Comparison of ENCODE assay signal across 27 mouse cellular contexts in genomic region chr17:31634896-31635295, GRCm38 (mm10). TPM values are rescaled to one million over a fixed set of nuclear protein-coding genes. Genes with fewer than 3 reads are reported as not detected.
DNase-seq lines count a peak whose midpoint lies in the region; ATAC-seq and TF ChIP-seq lines count a peak whose summit lies in the region.
"Had no signal": no experiment of that assay in that cellular context is flagged by ENCODE, and none has a peak within 500 bp of the region (broad histone marks: within the 10 kb centered on the region; RNA-seq: fewer than 3 reads in every experiment).

No protein-coding gene starts in this region.

- H3K9me3 ChIP-seq in liver, embryonic 15.5 days (replicated peaks) = no peaks in the 10 kb centered on the region
- no peaks in the 10 kb centered on the region for H3K9me3 ChIP-seq in MEL (replicated peaks; ENCODE audit: insufficient read depth, low read length)
- H3K9me3 ChIP-seq: embryonic facial prominence, embryonic 13.5 days; embryonic facial prominence, embryonic 15.5 days; forebrain, embryonic 10.5 days; forebrain, embryonic 12.5 days; G1E had no signal

- no peak for TF ChIP-seq EP300 in MEL (IDR thresholded peaks at IDR 0.05; ENCODE audit: low read depth in 1 of 2, low read length in 2 of 2)

- no peak overlapping the region for H3K27ac ChIP-seq in layer of hippocampus, adult 2 months
- H3K27ac ChIP-seq in liver, embryonic 15.5 days (replicated peaks) = no peak overlapping the region
- H3K27ac ChIP-seq in MEL (ENCODE audit: control insufficient read depth, low read depth, low read length) = no peak overlapping the region; the same call in 1 of the 2 replicates
- H3K27ac ChIP-seq: embryonic facial prominence, embryonic 13.5 days; embryonic facial prominence, embryonic 15.5 days; forebrain, embryonic 10.5 days; forebrain, embryonic 12.5 days had no signal

- DNase-seq in layer of hippocampus, adult 2 months (ENCODE audit: low spot score in 2 of 2) = no peak
- no peak for DNase-seq in layer of hippocampus, postnatal 36 days
- DNase-seq in liver = no peak
- peak; percentile 51 for DNase-seq in MEL (ENCODE audit: low read depth, low spot score)
- no peak for DNase-seq in adrenal gland, adult 8-10 months
- DNase-seq: adrenal gland, adult 2 months; adrenal gland, postnatal 25 days; B cell, adult 2 months; cerebellum, adult 11 months; cerebellum, adult 18-20 months; cerebellum, adult 8-10 months; cerebellum, adult 9-11 months; cerebellum, postnatal 14 days; cerebellum, postnatal 36 days; embryo, embryonic 11 days had no signal

- TF ChIP-seq POLR2A in MEL (IDR thresholded peaks at IDR 0.05; ENCODE audit: control insufficient read depth in 1 of 2, insufficient read depth in 1 of 2, low read depth in 1 of 2, low read length in 2 of 2, poor library complexity in 1 of 2) = no peak

- peaks cover 30% of the 10 kb centered on the region for H3K4me1 ChIP-seq in liver, embryonic 15.5 days (replicated peaks)
- H3K4me1 ChIP-seq in MEL (ENCODE audit: control insufficient read depth in 1 of 2, insufficient read depth in 2 of 2, low read length in 2 of 2) = peaks cover 2 to 18% of the 10 kb centered on the region in 2 experiments; a peak in 3 of 4 replicates

- no peak for TF ChIP-seq RAD21 in MEL (IDR thresholded peaks at IDR 0.05; ENCODE audit: low read depth, low read length)

- peaks cover 44% of the 10 kb centered on the region for H3K27me3 ChIP-seq in liver, embryonic 15.5 days
- H3K27me3 ChIP-seq in MEL (ENCODE audit: control insufficient read depth in 1 of 2, insufficient read depth in 2 of 2, low read length in 2 of 2) = no peaks in the 10 kb centered on the region

- no peaks in the 10 kb centered on the region for H3K36me3 ChIP-seq in liver, embryonic 15.5 days (replicated peaks)
- no peaks in the 10 kb centered on the region; a peak in 1 of 4 replicates for H3K36me3 ChIP-seq in MEL (ENCODE audit: control insufficient read depth in 1 of 2, insufficient read depth in 2 of 2, low read length in 2 of 2)
- H3K36me3 ChIP-seq: embryonic facial prominence, embryonic 13.5 days; embryonic facial prominence, embryonic 15.5 days; forebrain, embryonic 10.5 days; forebrain, embryonic 12.5 days; G1E had no signal

- 51% methylated on average over 5 of the region's 5 CpGs for WGBS in liver, embryonic 15.5 days (ENCODE audit: insufficient replicate concordance)

- H3K9ac ChIP-seq in liver, embryonic 15.5 days = no peak overlapping the region
- no peak overlapping the region for H3K9ac ChIP-seq in MEL (ENCODE audit: control insufficient read depth, low read depth, low read length, poor library complexity, severe bottlenecking)
- H3K9ac ChIP-seq: embryonic facial prominence, embryonic 13.5 days; embryonic facial prominence, embryonic 15.5 days; forebrain, embryonic 12.5 days had no signal

- H3K4me3 ChIP-seq in layer of hippocampus, adult 2 months = peak overlapping the region; percentile 13; the same call in 1 of the 2 replicates
- H3K4me3 ChIP-seq in liver, embryonic 15.5 days (replicated peaks) = no peak overlapping the region
- H3K4me3 ChIP-seq in MEL (ENCODE audit: control insufficient read depth in 1 of 2, insufficient read depth in 1 of 2, low read depth in 2 of 2, low read length in 2 of 2) = peak overlapping the region; percentile 0 to 18; a peak in 2 of 4 replicates
- H3K4me3 ChIP-seq: embryonic facial prominence, embryonic 13.5 days; embryonic facial prominence, embryonic 15.5 days; erythroblast, embryonic 14.5 days; forebrain, embryonic 10.5 days; forebrain, embryonic 12.5 days had no signal

- H3K4me2 ChIP-seq in liver, embryonic 15.5 days = peak overlapping the region; percentile 13; the same call in 1 of the 2 replicates
- H3K4me2 ChIP-seq: embryonic facial prominence, embryonic 13.5 days; embryonic facial prominence, embryonic 15.5 days; forebrain, embryonic 12.5 days had no signal

- no peak for TF ChIP-seq CTCF in layer of hippocampus, adult 2 months (conservative IDR thresholded peaks at IDR 0.05)
- no peak for TF ChIP-seq CTCF in MEL (IDR thresholded peaks at IDR 0.05 in 2 of 3, conservative IDR thresholded peaks at IDR 0.05 in 1 of 3; ENCODE audit: control insufficient read depth in 1 of 3, insufficient read depth in 1 of 3, low read depth in 2 of 3, low read length in 3 of 3, poor library complexity in 1 of 3, severe bottlenecking in 1 of 3)

- no peaks in the 10 kb centered on the region for H3K79me2 ChIP-seq in MEL (ENCODE audit: control insufficient read depth, insufficient read depth, low read length, poor library complexity)

- ATAC-seq in liver, embryonic 15.5 days (ENCODE audit: insufficient read depth) = no peak
- ATAC-seq: CD4-positive, CD25-positive, alpha-beta regulatory T cell, adult 4 months; forebrain, embryonic 14.5 days; forebrain, embryonic 16.5 days had no signal

TF ChIP-seq in MEL, 35 proteins besides CTCF, POLR2A, EP300 and RAD21:
- TF ChIP-seq NELFE (IDR thresholded peaks at IDR 0.05; ENCODE audit: low read depth, low read length) (no peak), ELF1 (IDR thresholded peaks at IDR 0.05; ENCODE audit: low read depth, low read length) (peak; percentile 60; the same call in 1 of the 2 replicates), POLR2AphosphoS5 (IDR thresholded peaks at IDR 0.05; ENCODE audit: borderline replicate concordance, low read depth, low read length) (no peak), CHD2 (IDR thresholded peaks at IDR 0.05; ENCODE audit: low read length) (no peak)
TF ChIP-seq in MEL: peak in this region for 1.

RNA-seq across cellular contexts. Expression of gene Cbs, which starts 2.1 kb away (rescaled TPM):
- 10 to 100 TPM; 60.7 to 62.4 TPM for total RNA-seq in layer of hippocampus, adult 2 months (2021)
- total RNA-seq in layer of hippocampus, postnatal 36 days (2021) = 10 to 100 TPM; 61.0 to 66.6 TPM
- 35.7 and 50.7 TPM in 2 replicates for polyA plus RNA-seq in liver, embryonic 15.5 days (2015; fragmentation: Nextera tagmentation; extraction: Ambion mirVana)
- total RNA-seq in MEL (2012; rRNA removed) = 11.2 and 13.7 TPM in 2 replicates
- 10 to 100 TPM in 1 of 2 experiments, not detected in 1; 16.8 TPM for polyA plus RNA-seq in MEL (2012; ENCODE audit: insufficient read depth in 1 of 2, insufficient read length in 2 of 2, low read depth in 1 of 2, low replicate concordance in 2 of 2, missing spikeins in 1 of 2)
- 1 to 10 TPM; 2.6 to 5.3 (median 3.9) TPM for total RNA-seq in adrenal gland, adult 8-10 months (2022)
- polyA plus RNA-seq: G1E had no signal

RNA-seq across cellular contexts. Expression of gene U2af1, which starts 23.8 kb away (rescaled TPM):
- 100 to 1,000 TPM; 125 to 131 TPM for total RNA-seq in layer of hippocampus, adult 2 months (2021)
- total RNA-seq in layer of hippocampus, postnatal 36 days (2021) = 100 to 1,000 TPM; 127 to 134 TPM
- polyA plus RNA-seq in liver, embryonic 15.5 days (2015; fragmentation: Nextera tagmentation; extraction: Ambion mirVana) = 138 and 139 TPM in 2 replicates
- total RNA-seq in MEL (2012; rRNA removed) = 211 and 214 TPM in 2 replicates
- polyA plus RNA-seq in MEL (2012; ENCODE audit: insufficient read depth in 1 of 2, insufficient read length in 2 of 2, low read depth in 1 of 2, low replicate concordance in 2 of 2, missing spikeins in 1 of 2) = 100 to 1,000 TPM; 498 to 928 TPM
- 100 to 1,000 TPM; 128 to 156 (median 143) TPM for total RNA-seq in adrenal gland, adult 8-10 months (2022)

RNA-seq across cellular contexts. Expression of gene Cryaa, which starts 42.7 kb away (rescaled TPM):
- under 1 TPM; 0.49 to 0.66 TPM for total RNA-seq in layer of hippocampus, adult 2 months (2021)
- total RNA-seq in layer of hippocampus, postnatal 36 days (2021) = under 1 TPM in 1 of 2 experiments, not detected in 1; 0.40 TPM
- polyA plus RNA-seq in liver, embryonic 15.5 days (2015; fragmentation: Nextera tagmentation; extraction: Ambion mirVana) = not detected in 2 replicates
- total RNA-seq in MEL (2012; rRNA removed) = not detected in 2 replicates
- polyA plus RNA-seq in MEL (2012; ENCODE audit: insufficient read depth in 1 of 2, insufficient read length in 2 of 2, low read depth in 1 of 2, low replicate concordance in 2 of 2, missing spikeins in 1 of 2) = not detected
- total RNA-seq in adrenal gland, adult 8-10 months (2022) = not detected
- total RNA-seq: adrenal gland, adult 2 months; adrenal gland, postnatal 25 days; adrenal gland, postnatal 4 days; common myeloid progenitor, adult 5-6 weeks; G1E had no signal
- polyA plus RNA-seq: adrenal gland, adult 2 months; CD4-positive, CD25-positive, alpha-beta regulatory T cell, adult 4 months; embryonic facial prominence, embryonic 13.5 days; erythroblast, embryonic 14.5 days; forebrain, embryonic 10.5 days; forebrain, embryonic 12.5 days; forebrain, embryonic 16.5 days; G1E had no signal
